Mouse (Mus musculus): ENCODE data around the gene Sdf4. TPM values are rescaled to one million over a fixed set of nuclear protein-coding genes. Genes with fewer than 3 reads are reported as not detected.

Sdf4 gene
- polyA plus RNA-seq (2012; rRNA removed), result 36.5 and 36.9 TPM in 2 replicates

DNA sequence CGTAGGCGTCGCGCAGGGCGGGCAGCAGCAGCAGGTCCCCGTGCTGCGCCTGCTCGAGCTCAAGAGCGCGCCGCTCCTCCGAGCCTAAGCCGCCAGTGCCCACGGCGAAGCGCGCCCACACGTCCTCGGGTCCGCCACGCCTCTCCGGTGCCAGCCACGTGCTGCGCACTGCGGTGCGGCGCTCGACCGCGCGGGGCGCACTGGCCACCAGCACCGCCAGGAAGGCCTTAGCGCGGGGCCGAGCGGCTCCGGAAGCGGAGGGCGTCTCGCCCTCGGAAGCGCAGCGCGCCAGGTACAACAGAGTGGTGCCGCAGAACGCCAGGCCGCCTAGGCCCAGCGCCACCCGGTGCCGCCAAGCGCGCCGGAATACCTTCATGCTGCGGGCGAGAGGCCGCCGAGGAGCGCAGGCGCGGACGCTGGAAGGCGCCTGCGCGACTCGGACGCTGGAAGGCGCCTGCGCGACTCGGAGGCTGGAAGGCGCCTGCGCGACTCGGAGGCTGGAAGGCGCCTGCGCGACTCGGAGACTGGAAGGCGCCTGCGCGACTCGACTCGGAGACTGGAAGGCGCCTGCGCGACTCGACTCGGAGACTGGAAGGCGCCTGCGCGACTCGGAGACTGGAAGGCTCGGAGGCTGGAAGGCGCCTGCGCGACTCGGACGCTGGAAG, at the start of gene Sdf4, which contains the start of gene B3galt6:
Sdf4 (plus strand) TSS at position 632 of the 665 bp plus-strand sequence.
B3galt6 (minus strand) TSS at position 409 of the 665 bp plus-strand sequence.

DNA sequence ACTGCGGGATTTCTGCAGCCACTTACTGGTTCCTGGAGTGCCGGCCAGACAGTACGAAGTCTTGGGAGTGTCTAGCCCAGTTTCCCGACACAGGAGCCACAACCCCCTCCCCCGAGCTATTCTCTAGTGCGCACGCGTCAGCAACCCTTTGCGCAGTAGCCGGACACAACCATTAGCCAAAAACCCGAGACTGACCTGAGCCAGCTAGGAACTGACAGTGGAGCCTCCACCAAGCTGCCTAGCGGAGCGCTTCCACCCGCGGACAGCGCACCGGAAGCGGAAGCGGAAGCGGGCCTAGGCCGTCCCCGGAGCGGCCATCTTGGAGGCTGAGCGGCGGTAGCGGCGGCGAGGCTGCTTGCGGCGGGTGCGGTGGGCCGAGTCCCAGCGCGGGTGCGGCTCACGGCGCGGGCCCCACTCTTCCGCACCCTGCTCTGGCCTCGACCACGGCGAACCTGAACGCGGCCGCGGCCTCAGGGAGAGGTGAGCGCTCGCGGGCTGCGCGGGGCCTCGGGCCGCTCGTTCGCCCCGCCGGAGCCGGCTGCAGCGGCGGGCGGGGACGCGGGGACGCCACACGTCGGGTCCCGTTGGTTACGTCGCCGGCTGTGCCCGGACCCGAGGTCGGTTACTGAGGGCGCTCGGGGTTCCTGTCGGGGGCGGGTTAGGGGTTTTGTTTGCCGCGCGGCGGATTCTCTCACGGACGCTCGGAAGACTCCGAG, 49.0 kb upstream of the Sdf4 start, which contains the start of gene Ube2j2:
Ube2j2 (plus strand) TSS at position 298 of the 716 bp plus-strand sequence.

DNA sequence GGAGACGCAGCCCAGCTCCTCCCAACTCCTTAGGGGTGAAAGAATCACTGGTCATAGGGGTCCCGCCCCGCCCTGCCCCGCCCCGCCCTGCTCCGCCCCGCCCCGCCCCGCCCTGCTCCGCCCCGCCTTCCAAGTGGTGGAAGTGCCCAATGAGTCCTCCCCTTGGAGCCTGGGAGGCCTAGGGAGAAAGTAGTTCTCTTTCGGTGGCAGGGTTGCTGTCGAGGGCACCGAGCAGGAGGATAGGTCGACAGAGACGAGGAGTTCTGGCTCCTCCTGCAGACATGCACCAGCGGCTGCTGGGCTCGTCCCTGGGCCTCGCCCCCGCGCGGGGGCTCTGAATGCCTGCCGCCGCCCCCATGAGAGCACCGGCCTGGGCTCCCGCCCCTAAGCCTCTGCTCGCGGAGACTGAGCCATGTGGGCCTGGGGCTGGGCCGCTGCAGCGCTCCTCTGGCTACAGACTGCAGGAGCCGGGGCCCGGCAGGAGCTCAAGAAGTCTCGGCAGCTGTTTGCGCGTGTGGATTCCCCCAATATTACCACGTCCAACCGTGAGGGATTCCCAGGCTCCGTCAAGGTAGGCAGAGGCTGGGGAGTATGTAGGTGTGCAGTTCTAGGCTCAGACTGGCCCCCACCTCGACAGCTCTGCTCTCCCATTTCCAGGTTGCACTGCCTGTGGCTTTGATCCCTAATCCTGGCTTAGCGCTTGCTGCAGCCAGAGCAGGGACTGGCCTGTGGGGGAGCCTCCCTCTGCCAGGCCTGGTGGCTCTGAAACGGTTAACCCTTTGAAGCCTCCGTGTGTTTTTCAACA, 30.3 kb upstream of the Sdf4 start, which contains the start of gene C1qtnf12:
C1qtnf12 (plus strand) TSS at position 152 of the 805 bp plus-strand sequence.

DNA sequence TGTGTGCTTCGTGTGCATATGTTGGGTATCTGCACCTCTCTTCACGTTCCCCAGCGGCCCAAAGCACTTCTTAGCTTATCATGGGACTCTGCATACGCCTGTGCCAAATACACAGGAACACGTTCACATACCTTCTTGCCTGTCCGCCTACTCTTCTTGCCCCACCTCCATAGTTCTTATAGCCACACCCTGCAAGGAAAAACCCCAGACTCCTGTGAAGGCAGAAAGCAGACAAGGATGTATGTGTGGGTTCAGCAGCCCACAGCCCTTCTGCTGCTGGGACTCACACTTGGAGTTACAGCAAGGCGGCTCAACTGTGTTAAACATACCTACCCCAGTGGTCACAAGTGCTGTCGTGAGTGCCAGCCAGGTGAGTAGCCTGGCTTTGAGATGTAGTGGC, 21.0 kb downstream of the Sdf4 start, which contains the start of gene Tnfrsf4:
Tnfrsf4 (plus strand) TSS at position 207 of the 400 bp plus-strand sequence.

DNA sequence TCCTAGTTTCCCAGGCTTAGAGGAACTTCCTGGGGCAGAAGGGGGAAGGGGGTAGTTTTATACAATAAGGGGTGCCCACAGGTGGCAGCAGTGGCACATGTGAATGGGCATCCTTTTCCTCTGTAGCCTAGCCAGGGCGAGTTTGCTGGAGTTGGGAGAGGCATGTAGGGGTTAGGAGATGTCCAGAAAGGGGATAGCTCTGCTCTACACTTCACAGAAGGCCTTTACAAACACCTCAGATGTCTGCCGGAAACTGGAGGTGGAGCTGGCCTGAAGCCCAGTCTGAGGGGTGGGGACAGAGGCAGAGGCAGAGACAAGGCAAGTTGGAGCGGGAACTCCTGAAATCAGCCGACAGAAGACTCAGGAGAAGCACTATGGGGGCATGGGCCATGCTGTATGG, 33.3 kb downstream of the Sdf4 start, which contains the start of gene Tnfrsf18:
Tnfrsf18 (plus strand) TSS at position 152 of the 400 bp plus-strand sequence.

DNA sequence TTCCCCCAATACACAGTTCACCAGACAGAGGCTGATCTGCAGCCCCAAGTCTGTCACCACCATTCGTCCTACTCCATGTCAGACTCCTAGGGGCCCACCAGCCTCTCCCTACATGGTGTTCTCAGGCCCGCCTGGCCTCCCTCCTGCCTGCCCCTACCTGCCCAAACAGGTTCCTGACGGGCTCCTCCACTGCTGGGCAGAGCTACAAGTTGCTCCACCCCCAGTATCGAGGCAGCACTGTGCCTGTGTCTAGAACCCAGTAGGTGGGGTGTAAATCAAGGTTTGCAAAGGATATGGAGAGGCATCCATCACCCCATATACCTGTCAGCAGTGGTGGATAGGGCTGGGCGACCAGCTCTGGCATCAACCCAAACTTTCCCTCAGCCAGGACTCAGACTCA, 66.6 kb downstream of the Sdf4 start, which contains the start of gene Ttll10:
Ttll10 (minus strand) TSS at position 154 of the 400 bp plus-strand sequence.

Other genes starting within 250 kb of the Sdf4 start
- 41.4 and 52.8 TPM in 2 replicates for gene Atad3a, start 231.8 kb upstream of the Sdf4 start, polyA plus RNA-seq (2012; rRNA removed)
- gene Vwa1, start 218.2 kb upstream of the Sdf4 start, polyA plus RNA-seq (2012; rRNA removed), result 0.10 and 0.16 TPM in 2 replicates
- gene Tmem88b, start 207.0 kb upstream of the Sdf4 start, polyA plus RNA-seq (2012; rRNA removed), result 0.55 and 0.60 TPM in 2 replicates
- 0.06 and 0.08 TPM in 2 replicates for gene Ankrd65, start 202.4 kb upstream of the Sdf4 start, polyA plus RNA-seq (2012; rRNA removed)
- gene Mrpl20, start 190.0 kb upstream of the Sdf4 start, polyA plus RNA-seq (2012; rRNA removed), result 50.2 and 58.8 TPM in 2 replicates
- 103 and 115 TPM in 2 replicates for gene Ccnl2, start 180.4 kb upstream of the Sdf4 start, polyA plus RNA-seq (2012; rRNA removed)
- gene Aurkaip1, start 161.6 kb upstream of the Sdf4 start, polyA plus RNA-seq (2012; rRNA removed), result 67.1 and 69.6 TPM in 2 replicates
- gene Mxra8, start 153.2 kb upstream of the Sdf4 start, polyA plus RNA-seq (2012; rRNA removed), result 14.4 and 15.6 TPM in 2 replicates
- 25.7 and 28.6 TPM in 2 replicates for gene Dvl1, start 145.5 kb upstream of the Sdf4 start, polyA plus RNA-seq (2012; rRNA removed)
- gene Tas1r3, start 129.5 kb upstream of the Sdf4 start, polyA plus RNA-seq (2012; rRNA removed), result 0.14 and 0.15 TPM in 2 replicates
- 5.5 and 6.5 TPM in 2 replicates for gene Cptp, start 123.4 kb upstream of the Sdf4 start, polyA plus RNA-seq (2012; rRNA removed)
- gene Ints11, start 123.3 kb upstream of the Sdf4 start, polyA plus RNA-seq (2012; rRNA removed), result 16.9 and 18.1 TPM in 2 replicates
- gene Pusl1, start 101.1 kb upstream of the Sdf4 start, polyA plus RNA-seq (2012; rRNA removed), result 14.0 and 16.1 TPM in 2 replicates
- 5.1 and 6.3 TPM in 2 replicates for gene Acap3, start 101.0 kb upstream of the Sdf4 start, polyA plus RNA-seq (2012; rRNA removed)
- 32.2 and 32.3 TPM in 2 replicates for gene Ube2j2, start 49.0 kb upstream of the Sdf4 start, polyA plus RNA-seq (2012; rRNA removed)
- 22.6 and 24.1 TPM in 2 replicates for gene C1qtnf12, start 30.6 kb upstream of the Sdf4 start, polyA plus RNA-seq (2012; rRNA removed)
- 2.4 TPM in 2 replicates for gene B3galt6, start 223 bp upstream of the Sdf4 start, polyA plus RNA-seq (2012; rRNA removed)
- 0.71 and 1.2 TPM in 2 replicates for gene Tnfrsf4, start 21.0 kb downstream of the Sdf4 start, polyA plus RNA-seq (2012; rRNA removed)
- gene Tnfrsf18, start 33.3 kb downstream of the Sdf4 start, polyA plus RNA-seq (2012; rRNA removed), result 0.54 and 0.59 TPM in 2 replicates
- gene Ttll10, start 66.5 kb downstream of the Sdf4 start, polyA plus RNA-seq (2012; rRNA removed), result 0.67 and 0.83 TPM in 2 replicates
- gene 9430015G10Rik, start 117.1 kb downstream of the Sdf4 start, polyA plus RNA-seq (2012; rRNA removed), result 9.1 and 9.9 TPM in 2 replicates
- 0.14 and 0.21 TPM in 2 replicates for gene Rnf223, start 137.6 kb downstream of the Sdf4 start, polyA plus RNA-seq (2012; rRNA removed)
- gene Agrn, start 204.6 kb downstream of the Sdf4 start, polyA plus RNA-seq (2012; rRNA removed), result 19.8 and 22.7 TPM in 2 replicates
- gene Isg15, start 207.9 kb downstream of the Sdf4 start, polyA plus RNA-seq (2012; rRNA removed), result 100 and 213 TPM in 2 replicates
- 2.5 and 3.4 TPM in 2 replicates for gene AW011738, start 210.4 kb downstream of the Sdf4 start, polyA plus RNA-seq (2012; rRNA removed)
- gene Perm1, start 223.0 kb downstream of the Sdf4 start, polyA plus RNA-seq (2012; rRNA removed), result 0.12 TPM in 2 replicates
- gene Plekhn1, start 242.0 kb downstream of the Sdf4 start, polyA plus RNA-seq (2012; rRNA removed), result 7.3 and 8.4 TPM in 2 replicates
- gene Noc2l, start 243.1 kb downstream of the Sdf4 start, polyA plus RNA-seq (2012; rRNA removed), result 38.7 and 42.0 TPM in 2 replicates